Comparison of ENCODE assay signal across 8 mouse cellular contexts in the genomic region with DNA sequence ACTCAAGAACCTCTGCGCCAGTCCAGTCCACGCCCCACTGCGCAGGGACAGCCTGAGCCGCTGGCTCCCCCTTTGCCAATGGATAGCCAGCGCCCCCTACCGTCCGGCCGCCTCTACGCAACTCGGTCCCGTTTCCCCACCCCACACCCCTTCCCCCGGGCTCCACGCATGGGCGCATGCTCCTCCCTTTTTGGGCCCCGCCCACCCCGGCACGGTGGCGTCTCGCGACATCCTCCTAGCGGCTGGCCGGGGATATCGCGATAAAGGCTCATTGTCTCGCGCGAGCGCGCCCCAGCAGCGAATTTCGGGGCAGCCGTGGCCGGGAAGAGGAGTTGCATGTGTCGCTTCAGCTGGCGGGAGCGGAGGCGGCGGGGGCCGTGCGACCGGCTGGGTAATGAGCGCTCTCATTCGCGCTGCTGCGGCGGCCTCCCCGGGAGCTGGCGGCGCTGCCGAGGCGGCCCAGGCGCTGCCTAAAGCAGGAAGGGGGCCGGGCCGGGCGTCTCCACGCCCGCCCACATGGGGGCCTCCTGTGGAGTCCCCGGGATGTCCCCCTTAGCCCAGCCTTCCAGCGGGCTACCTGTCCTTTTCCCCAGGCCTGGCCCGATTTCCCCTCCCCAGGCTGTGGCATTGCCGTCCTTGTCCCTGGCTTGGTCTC. TPM values are rescaled to one million over a fixed set of nuclear protein-coding genes. Genes with fewer than 3 reads are reported as not detected.
DNase-seq lines count a peak whose midpoint lies in the region; ATAC-seq lines count a peak whose summit lies in the region.

A gene (plus strand): TSS at position 200 of the 655 bp plus-strand sequence.

- peak within 1 kb of the TSS; percentile 86 for H3K27ac ChIP-seq in hindbrain, embryonic 12.5 days

- ATAC-seq in hindbrain, embryonic 12.5 days (ENCODE audit: low FRiP score): peak; percentile 94

- H3K4me2 ChIP-seq in hindbrain, embryonic 12.5 days (replicated peaks): peak within 1 kb of the TSS; percentile 80

- peak; percentile 98 for DNase-seq in MN1 (ENCODE audit: low spot score)
- DNase-seq in cerebellum, adult 9-10 months: peak; percentile 99
- peak; percentile 91 to 99 for DNase-seq in frontal cortex, adult 2 months (ENCODE audit: extremely low spot score in 1 of 2, low spot score in 1 of 2)
- DNase-seq in layer of hippocampus, postnatal 14 days (ENCODE audit: low spot score in 2 of 2): peak; percentile 98 to 99
- DNase-seq in lung, postnatal 14 days: peak; percentile 100
- DNase-seq in retina, adult 2 months (ENCODE audit: low read depth, low spot score): peak; percentile 96
- DNase-seq in thymus, postnatal 36 days: peak; percentile 99 to 100

- no peaks in the 10 kb centered on the region for H3K27me3 ChIP-seq in hindbrain, embryonic 12.5 days

- H3K4me3 ChIP-seq in hindbrain, embryonic 12.5 days: peak within 1 kb of the TSS; percentile 92

- peak within 1 kb of the TSS; percentile 98 for H3K9ac ChIP-seq in hindbrain, embryonic 12.5 days

- H3K36me3 ChIP-seq in hindbrain, embryonic 12.5 days: peaks cover 30% of the 10 kb centered on the region

- peaks cover 16% of the 10 kb centered on the region for H3K4me1 ChIP-seq in hindbrain, embryonic 12.5 days

- no peaks in the 10 kb centered on the region for H3K9me3 ChIP-seq in hindbrain, embryonic 12.5 days (replicated peaks)

- WGBS in hindbrain, embryonic 12.5 days: 0% methylated on average over 61 of the region's 61 CpGs

RNA-seq across cellular contexts. Expression of the gene that starts here (rescaled TPM):
- 52.0 and 53.2 TPM in 2 replicates for polyA plus RNA-seq in frontal cortex, adult 2 months (2012; rRNA removed)
- polyA plus RNA-seq in hindbrain, embryonic 12.5 days (2016; fragmentation: Nextera tagmentation; extraction: Ambion mirVana): 153 and 180 TPM in 2 replicates
- total RNA-seq in layer of hippocampus, postnatal 14 days (2021): 10 to 100 TPM; 63.2 to 72.6 TPM

Comparison
In these comparisons a context has a peak if more than half of its experiments do, and no peak if none do; other contexts are left out.
1. Peak in every context shown above with its lines: DNase-seq, ATAC-seq, H3K4me3 ChIP-seq and H3K27ac ChIP-seq.